Mouse (Mus musculus): ENCODE measurements at regions not wholly inside any gene's neighbourhood (a gene's known extent, or its start where the extent isn't known, plus 50 kb on each side); places are given as distances from the start of the nearest gene placed in this dataset.

DNA sequence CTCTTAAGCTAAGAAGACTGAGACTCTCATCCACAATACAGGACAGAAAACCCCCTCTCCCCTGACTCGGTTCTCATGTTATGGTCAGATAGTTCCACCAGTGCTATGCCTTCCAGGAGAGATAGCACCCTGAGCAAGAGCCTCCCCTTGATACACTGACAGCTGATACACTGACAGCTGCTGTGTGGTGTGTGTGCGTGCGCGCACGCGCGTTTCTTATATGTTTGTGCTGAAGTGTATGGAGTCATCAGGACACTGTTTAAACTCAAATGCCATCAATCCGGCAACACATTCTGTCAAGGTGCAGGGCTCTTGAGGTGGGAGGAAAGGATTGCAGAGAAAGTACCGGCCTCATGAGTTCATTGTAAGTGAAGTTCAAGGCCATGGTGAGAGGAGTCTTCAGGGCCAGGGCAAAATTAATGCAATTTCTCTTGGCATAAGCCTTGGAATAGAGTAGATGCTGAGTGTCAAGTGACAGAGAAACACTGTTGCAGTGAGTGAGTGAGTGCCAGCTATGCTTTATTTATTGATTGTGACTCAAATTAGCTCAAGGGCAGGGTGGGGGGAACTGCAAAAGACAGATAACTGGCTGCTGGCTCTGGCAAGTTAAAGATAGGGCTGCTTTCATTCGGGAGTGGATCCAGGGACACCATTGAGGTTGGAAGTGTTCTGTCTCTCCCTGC is 412.4 kb upstream of the Ercc4 start:
- TF ChIP-seq CEBPB (IDR thresholded peaks at IDR 0.05; ENCODE audit: insufficient read depth, poor library complexity, severe bottlenecking) (no peak), POLR2A (IDR thresholded peaks at IDR 0.05; ENCODE audit: insufficient read length, low read depth) (no peak), POLR2AphosphoS2 (IDR thresholded peaks at IDR 0.05; ENCODE audit: insufficient read length, low read depth) (no peak), MYOD1 (IDR thresholded peaks at IDR 0.05; ENCODE audit: control insufficient read depth in 1 of 3, insufficient read length in 2 of 3, low read depth in 2 of 3) (no peak), USF1 (IDR thresholded peaks at IDR 0.05; ENCODE audit: low read depth) (no peak), E2F4 (IDR thresholded peaks at IDR 0.05; ENCODE audit: insufficient read depth) (no peak), SRF (IDR thresholded peaks at IDR 0.05; ENCODE audit: control insufficient read depth, insufficient read length, low read depth) (no peak)

Measured in myocyte (in vitro differentiated cells).